Mouse (Mus musculus) midbrain, embryonic 12.5 days (tissue): ENCODE measurements around the gene Fmo6. TPM values are rescaled to one million over a fixed set of nuclear protein-coding genes. Genes with fewer than 3 reads are reported as not detected.
A peak's percentile ranks its signal among the peaks of the same experiment; 100 is the strongest.

Experiments used
- ATAC-seq: fragments of 200-750 bp; cut with Nextera tagmentation; 2 replicates; pipeline ENCODE4 v1.8.0; 2017; ENCODE audit warnings: low read depth, moderate TSS enrichment, moderate library complexity; ENCODE audit not compliant: low FRiP score
- H3K27ac ChIP-seq: fragments of 300-500 bp; sonication (generic); replicated peaks from 2 replicates; pipeline ENCODE4 v1.5.1; 2016; ENCODE audit warnings: mild to moderate bottlenecking
- H3K27me3 ChIP-seq: fragments of 300-500 bp; sonication (generic); 2 replicates; pipeline ENCODE4 v1.6.1; 2016; ENCODE audit warnings: mild to moderate bottlenecking
- H3K36me3 ChIP-seq: fragments of 300-500 bp; sonication (generic); 2 replicates; pipeline ENCODE4 v1.6.1; 2016
- H3K4me1 ChIP-seq: fragments of 300-500 bp; sonication (generic); 2 replicates; pipeline ENCODE4 v1.6.1; 2016
- H3K4me2 ChIP-seq: fragments of 300-500 bp; sonication (generic); replicated peaks from 2 replicates; pipeline ENCODE4 v1.6.1; 2016; ENCODE audit warnings: mild to moderate bottlenecking, moderate library complexity
- H3K4me3 ChIP-seq: fragments of 300-500 bp; sonication (generic); 2 replicates; pipeline ENCODE4 v1.5.1; 2016; ENCODE audit warnings: mild to moderate bottlenecking
- H3K9ac ChIP-seq: fragments of 300-500 bp; sonication (generic); replicated peaks from 2 replicates; pipeline ENCODE4 v1.6.1; 2016; ENCODE audit warnings: mild to moderate bottlenecking, moderate library complexity
- H3K9me3 ChIP-seq: fragments of 300-500 bp; sonication (generic); 2 replicates; pipeline ENCODE4 v1.6.1; 2016; ENCODE audit warnings: mild to moderate bottlenecking
- WGBS: fragments of 180-500 bp; shearing (Covaris S2); methylation state at CpG from one replicate; pipeline ENCODE4 v1.1.7; 2016; 5-methylcytosine and 5-hydroxymethylcytosine counted together
- polyA plus RNA-seq: library from polyadenylated mRNA; unstranded; fragments of >200 nt; fragmentation: Nextera tagmentation; extraction: Ambion mirVana; gene quantifications from 2 replicates; pipeline ENCODE4 v1.2.1, GENCODE M21; 2016

The Fmo6 gene
- not detected in 2 replicates for polyA plus RNA-seq

GRCm38 (mm10) chr1:162937415-162937814, at the start of gene Fmo6:
Gene Fmo6 (minus strand): TSS chr1:162937515.
- WGBS = 84% methylated on average over 6 of the region's 6 CpGs
- no peak within 1 kb of the TSS for H3K4me3 ChIP-seq
- no peaks in the 10 kb centered on the region for H3K27me3 ChIP-seq
- ATAC-seq = no peak
- no peaks in the 10 kb centered on the region for H3K36me3 ChIP-seq
- H3K27ac ChIP-seq = no peak within 1 kb of the TSS
- H3K4me2 ChIP-seq = no peak within 1 kb of the TSS
- no peak within 1 kb of the TSS for H3K9ac ChIP-seq
- no peaks in the 10 kb centered on the region for H3K9me3 ChIP-seq
- H3K4me1 ChIP-seq = no peaks in the 10 kb centered on the region

- no peak for ATAC-seq
- no peak overlapping the region for H3K4me2 ChIP-seq
- 94% methylated on average over 1 of the region's 1 CpGs for WGBS
These were observed 49.5 kb upstream of the Fmo6 start for GRCm38 (mm10) chr1:162986777-162987176.

GRCm38 (mm10) chr1:162986121-162986748, 48.9 kb upstream of the Fmo6 start:
- Histone ChIP-seq H3K27ac (no peak overlapping the region), H3K9me3 (no peaks in the 10 kb centered on the region), H3K9ac (no peak overlapping the region), H3K4me3 (no peak overlapping the region), H3K4me2 (no peak overlapping the region), H3K27me3 (no peaks in the 10 kb centered on the region), H3K36me3 (no peaks in the 10 kb centered on the region), H3K4me1 (no peaks in the 10 kb centered on the region)
- WGBS = 72% methylated on average over 2 of the region's 2 CpGs
- no peak for ATAC-seq

More at GRCm38 (mm10) chr1:162986777-162987176, 49.5 kb upstream of the Fmo6 start:
- Histone ChIP-seq H3K4me3 (no peak overlapping the region), H3K9ac (no peak overlapping the region), H3K27ac (no peak overlapping the region), H3K36me3 (no peaks in the 10 kb centered on the region), H3K4me1 (no peaks in the 10 kb centered on the region), H3K9me3 (no peaks in the 10 kb centered on the region), H3K27me3 (no peaks in the 10 kb centered on the region)

- no peaks in the 10 kb centered on the region for H3K36me3 ChIP-seq
- no peaks in the 10 kb centered on the region for H3K4me1 ChIP-seq
These were observed 47.1 kb upstream of the Fmo6 start, which contains the start of gene Fmo3 for GRCm38 (mm10) chr1:162984428-162984827. Gene Fmo3 (minus strand): TSS chr1:162984528.

GRCm38 (mm10) chr1:162963556-162963955, 26.2 kb upstream of the Fmo6 start:
- Histone ChIP-seq H3K27ac (no peak overlapping the region), H3K36me3 (no peaks in the 10 kb centered on the region), H3K9me3 (no peaks in the 10 kb centered on the region), H3K27me3 (no peaks in the 10 kb centered on the region), H3K9ac (no peak overlapping the region), H3K4me3 (no peak overlapping the region), H3K4me1 (no peaks in the 10 kb centered on the region), H3K4me2 (no peak overlapping the region)
- no peak for ATAC-seq
- 75% methylated on average over 2 of the region's 2 CpGs for WGBS

More at GRCm38 (mm10) chr1:162984428-162984827, 47.1 kb upstream of the Fmo6 start, which contains the start of gene Fmo3:
- no peaks in the 10 kb centered on the region for H3K9me3 ChIP-seq
- H3K27me3 ChIP-seq = no peaks in the 10 kb centered on the region
- H3K27ac ChIP-seq = no peak within 1 kb of the TSS
- H3K4me3 ChIP-seq = no peak within 1 kb of the TSS
- ATAC-seq = no peak
- no peak within 1 kb of the TSS for H3K4me2 ChIP-seq
- 81% methylated on average over 1 of the region's 1 CpGs for WGBS
- H3K9ac ChIP-seq = no peak within 1 kb of the TSS

GRCm38 (mm10) chr1:162957422-162957821, 20.1 kb upstream of the Fmo6 start:
- Histone ChIP-seq H3K4me3 (no peak overlapping the region), H3K27ac (no peak overlapping the region), H3K4me2 (no peak overlapping the region), H3K27me3 (no peaks in the 10 kb centered on the region), H3K36me3 (no peaks in the 10 kb centered on the region), H3K9ac (no peak overlapping the region), H3K4me1 (no peaks in the 10 kb centered on the region), H3K9me3 (no peaks in the 10 kb centered on the region)
- ATAC-seq = no peak
- 83% methylated on average over 1 of the region's 1 CpGs for WGBS

GRCm38 (mm10) chr1:162953079-162953478, 15.8 kb upstream of the Fmo6 start:
- no peaks in the 10 kb centered on the region for H3K4me1 ChIP-seq
- H3K4me3 ChIP-seq = no peak overlapping the region
- H3K27me3 ChIP-seq = no peaks in the 10 kb centered on the region
- no peak overlapping the region for H3K27ac ChIP-seq
- 59% methylated on average over 2 of the region's 2 CpGs for WGBS
- no peak overlapping the region for H3K9ac ChIP-seq
- H3K4me2 ChIP-seq = no peak overlapping the region
- ATAC-seq = no peak
- no peaks in the 10 kb centered on the region for H3K36me3 ChIP-seq
- H3K9me3 ChIP-seq = no peaks in the 10 kb centered on the region

GRCm38 (mm10) chr1:162949763-162950162, 12.4 kb upstream of the Fmo6 start:
- Histone ChIP-seq H3K27ac (no peak overlapping the region), H3K4me3 (no peak overlapping the region), H3K4me2 (no peak overlapping the region), H3K36me3 (no peaks in the 10 kb centered on the region), H3K4me1 (no peaks in the 10 kb centered on the region), H3K9me3 (no peaks in the 10 kb centered on the region), H3K27me3 (no peaks in the 10 kb centered on the region), H3K9ac (no peak overlapping the region)
- no peak for ATAC-seq
- 92% methylated on average over 1 of the region's 1 CpGs for WGBS

GRCm38 (mm10) chr1:162947934-162948333, 10.6 kb upstream of the Fmo6 start:
- peak; percentile 77 for ATAC-seq
- no peaks in the 10 kb centered on the region for H3K4me1 ChIP-seq
- WGBS = 82% methylated on average over 6 of the region's 6 CpGs
- no peaks in the 10 kb centered on the region for H3K36me3 ChIP-seq
- H3K9me3 ChIP-seq = no peaks in the 10 kb centered on the region
- no peak overlapping the region for H3K4me2 ChIP-seq
- H3K9ac ChIP-seq = no peak overlapping the region
- H3K27me3 ChIP-seq = no peaks in the 10 kb centered on the region
- H3K27ac ChIP-seq = no peak overlapping the region
- H3K4me3 ChIP-seq = no peak overlapping the region

- WGBS = 75% methylated on average over 4 of the region's 4 CpGs
- peak; percentile 47 for ATAC-seq
- Histone ChIP-seq H3K9ac (no peak overlapping the region), H3K9me3 (no peaks in the 10 kb centered on the region), H3K4me2 (no peak overlapping the region), H3K4me3 (no peak overlapping the region), H3K27ac (no peak overlapping the region), H3K4me1 (no peaks in the 10 kb centered on the region), H3K27me3 (no peaks in the 10 kb centered on the region), H3K36me3 (no peaks in the 10 kb centered on the region)
These were observed 9.7 kb upstream of the Fmo6 start for GRCm38 (mm10) chr1:162946837-162947558.

GRCm38 (mm10) chr1:162943700-162944099, 6.4 kb upstream of the Fmo6 start:
- no peak overlapping the region for H3K4me3 ChIP-seq
- no peaks in the 10 kb centered on the region for H3K4me1 ChIP-seq
- no peaks in the 10 kb centered on the region for H3K9me3 ChIP-seq
- no peak overlapping the region for H3K27ac ChIP-seq
- no peak overlapping the region for H3K4me2 ChIP-seq
- H3K36me3 ChIP-seq = no peaks in the 10 kb centered on the region
- WGBS = 77% methylated on average over 6 of the region's 6 CpGs
- ATAC-seq = no peak
- no peaks in the 10 kb centered on the region for H3K27me3 ChIP-seq
- H3K9ac ChIP-seq = no peak overlapping the region

- Histone ChIP-seq H3K27ac (no peak overlapping the region), H3K9me3 (no peaks in the 10 kb centered on the region), H3K27me3 (no peaks in the 10 kb centered on the region), H3K4me3 (no peak overlapping the region), H3K36me3 (no peaks in the 10 kb centered on the region), H3K9ac (no peak overlapping the region), H3K4me2 (no peak overlapping the region), H3K4me1 (no peaks in the 10 kb centered on the region)
- WGBS = 96% methylated on average over 4 of the region's 4 CpGs
- no peak for ATAC-seq
These were observed 1.5 kb upstream of the Fmo6 start for GRCm38 (mm10) chr1:162938696-162939351.
